Mouse (Mus musculus) lung, adult 2 months (tissue): ENCODE results near the gene Snd1. TPM values are rescaled to one million over a fixed set of nuclear protein-coding genes. Genes with fewer than 3 reads are reported as not detected.

Source experiments
- DNase-seq: peaks from one replicate; pipeline ENCODE4 v3.0.0; 2022
- H3K4me1 ChIP-seq: fragments of 200-500 bp; 2 replicates; pipeline ENCODE4 v1.6.1; 2011; ENCODE audit warnings: low read length; ENCODE audit not compliant: control insufficient read depth, insufficient read depth
- H3K4me3 ChIP-seq: fragments of 200-500 bp; replicated peaks from 2 replicates; pipeline ENCODE3; 2011; ENCODE audit warnings: low read depth, mild to moderate bottlenecking, control low read depth, low read length; ENCODE audit errors: extremely low read depth
- CTCF ChIP-seq: fragments of 200-500 bp; IDR thresholded peaks from 2 replicates; pipeline ENCODE4 v1.5.1; 2011; ENCODE audit warnings: mild to moderate bottlenecking, low read length, control low read depth; ENCODE audit not compliant: insufficient read depth
- POLR2A ChIP-seq: fragments of 200-500 bp; IDR thresholded peaks from 2 replicates; pipeline ENCODE4 v1.6.1; 2011; ENCODE audit warnings: low read depth, mild to moderate bottlenecking, control low read depth, low read length, borderline replicate concordance; ENCODE audit errors: extremely low read depth
- WGBS: fragments of 180-500 bp; shearing (Covaris S2); methylation state at CpG from one replicate; pipeline ENCODE4 v1.1.7; 2018; 5-methylcytosine and 5-hydroxymethylcytosine counted together
- polyA plus RNA-seq: library from polyadenylated mRNA; depleted of rRNA; stranded (reverse); fragments of >200 nt; gene quantifications from 2 replicates; pipeline ENCODE4 v1.2.3, GENCODE M21; 2012

The Snd1 gene
- polyA plus RNA-seq, 1 experiment, result 88.3 TPM

- WGBS, result 84% methylated on average over 2 of the region's 2 CpGs
- TF ChIP-seq CTCF (no peak), POLR2A (no peak)
- no peak for DNase-seq
- H3K4me1 ChIP-seq, result no peaks in the 10 kb centered on the region
- H3K4me3 ChIP-seq, result no peak overlapping the region
These were observed 340.0 kb downstream of the Snd1 start for GRCm38 (mm10) chr6:28814895-28815294.

- H3K4me3 ChIP-seq, result no peak overlapping the region
- TF ChIP-seq POLR2A, result no peak
- no peak for TF ChIP-seq CTCF
- H3K4me1 ChIP-seq, result no peaks in the 10 kb centered on the region; the same call in 1 of the 2 replicates
- DNase-seq, result no peak
- 68% methylated on average over 9 of the region's 9 CpGs for WGBS
These were observed 342.1 kb downstream of the Snd1 start for GRCm38 (mm10) chr6:28817039-28817438.

GRCm38 (mm10) chr6:28819509-28820358 lies 344.8 kb downstream of the Snd1 start:
- no peak for DNase-seq
- 75% methylated on average over 13 of the region's 13 CpGs for WGBS
- TF ChIP-seq CTCF, result no peak
- no peak for TF ChIP-seq POLR2A
- Histone ChIP-seq H3K4me3 (no peak overlapping the region), H3K4me1 (no peaks in the 10 kb centered on the region; the same call in 1 of the 2 replicates)

GRCm38 (mm10) chr6:28822296-28822695 lies 347.4 kb downstream of the Snd1 start:
- Histone ChIP-seq H3K4me1 (no peaks in the 10 kb centered on the region; the same call in 1 of the 2 replicates), H3K4me3 (no peak overlapping the region)
- 58% methylated on average over 3 of the region's 3 CpGs for WGBS
- no peak for DNase-seq
- no peak for TF ChIP-seq CTCF
- TF ChIP-seq POLR2A, result no peak

- no peak for TF ChIP-seq POLR2A
- Histone ChIP-seq H3K4me1 (no peaks in the 10 kb centered on the region; the same call in 1 of the 2 replicates), H3K4me3 (no peak overlapping the region)
- DNase-seq, result no peak
- 81% methylated on average over 3 of the region's 3 CpGs for WGBS
These were observed 348.4 kb downstream of the Snd1 start for GRCm38 (mm10) chr6:28823375-28823774.

- H3K4me3 ChIP-seq, result no peak overlapping the region
- 85% methylated on average over 5 of the region's 5 CpGs for WGBS
- no peaks in the 10 kb centered on the region; the same call in 1 of the 2 replicates for H3K4me1 ChIP-seq
- TF ChIP-seq POLR2A (no peak), CTCF (no peak)
- DNase-seq, result peak; percentile 67
These were observed 348.9 kb downstream of the Snd1 start for GRCm38 (mm10) chr6:28823802-28824201.

GRCm38 (mm10) chr6:28825894-28826293 lies 351.0 kb downstream of the Snd1 start:
- 93% methylated on average over 3 of the region's 3 CpGs for WGBS
- TF ChIP-seq CTCF, result no peak
- TF ChIP-seq POLR2A, result no peak

GRCm38 (mm10) chr6:28826689-28827389 lies 351.9 kb downstream of the Snd1 start:
- Histone ChIP-seq H3K4me1 (no peaks in the 10 kb centered on the region), H3K4me3 (no peak overlapping the region)
- TF ChIP-seq POLR2A (no peak), CTCF (no peak)
- no peak for DNase-seq
- 62% methylated on average over 9 of the region's 9 CpGs for WGBS

More at GRCm38 (mm10) chr6:28825894-28826293, 351.0 kb downstream of the Snd1 start:
- Histone ChIP-seq H3K4me3 (no peak overlapping the region), H3K4me1 (no peaks in the 10 kb centered on the region; the same call in 1 of the 2 replicates)
- DNase-seq, result no peak

- DNase-seq, result no peak
- TF ChIP-seq CTCF (no peak), POLR2A (no peak)
- H3K4me1 ChIP-seq, result no peaks in the 10 kb centered on the region
- WGBS, result 48% methylated on average over 3 of the region's 3 CpGs
- no peak overlapping the region for H3K4me3 ChIP-seq
These were observed 352.6 kb downstream of the Snd1 start for GRCm38 (mm10) chr6:28827565-28827964.
